Mouse (Mus musculus) forebrain, embryonic 12.5 days (tissue): ENCODE measurements around the gene Gm21725. TPM values are rescaled to one million over a fixed set of nuclear protein-coding genes. Genes with fewer than 3 reads are reported as not detected.
"Not testable (repeated sequence)": the region's sequence is repeated elsewhere in the genome, so short reads cannot be mapped to it uniquely, and the experiment has no call there.

ENCODE experiments used
- ATAC-seq: fragments of 200-750 bp; cut with Nextera tagmentation; 2 replicates; pipeline ENCODE4 v1.8.0; 2017; ENCODE audit warnings: moderate TSS enrichment; ENCODE audit not compliant: low FRiP score
- H3K27ac ChIP-seq: fragments of 300-500 bp; sonication (generic); 2 replicates; pipeline ENCODE4 v1.5.1; 2016; ENCODE audit warnings: mild to moderate bottlenecking
- H3K27me3 ChIP-seq: fragments of 300-500 bp; sonication (generic); 2 replicates; pipeline ENCODE4 v1.6.1; 2016; ENCODE audit warnings: mild to moderate bottlenecking
- H3K36me3 ChIP-seq: fragments of 300-500 bp; sonication (generic); replicated peaks from 2 replicates; pipeline ENCODE4 v1.6.1; 2016; ENCODE audit warnings: mild to moderate bottlenecking
- H3K4me1 ChIP-seq: fragments of 300-500 bp; sonication (generic); 2 replicates; pipeline ENCODE4 v1.6.1; 2016
- H3K4me2 ChIP-seq: fragments of 300-500 bp; sonication (generic); 2 replicates; pipeline ENCODE4 v1.6.1; 2016; ENCODE audit warnings: mild to moderate bottlenecking, moderate library complexity
- H3K4me3 ChIP-seq: fragments of 300-500 bp; sonication (generic); replicated peaks from 2 replicates; pipeline ENCODE4 v1.5.1; 2016; ENCODE audit warnings: mild to moderate bottlenecking
- H3K9ac ChIP-seq: fragments of 300-500 bp; sonication (generic); 2 replicates; pipeline ENCODE4 v1.6.1; 2016; ENCODE audit warnings: mild to moderate bottlenecking
- H3K9me3 ChIP-seq: fragments of 300-500 bp; sonication (generic); 2 replicates; pipeline ENCODE4 v1.6.1; 2016
- WGBS: fragments of 180-500 bp; shearing (Covaris S2); methylation state at CpG from one replicate; pipeline ENCODE4 v1.1.7; 2016; 5-methylcytosine and 5-hydroxymethylcytosine counted together
- polyA plus RNA-seq: library from polyadenylated mRNA; unstranded; fragments of >200 nt; fragmentation: Nextera tagmentation; extraction: Ambion mirVana; gene quantifications from 2 replicates; pipeline ENCODE4 v1.2.1, GENCODE M21; 2016

Gene Gm21725
- polyA plus RNA-seq = not detected in 2 replicates

DNA sequence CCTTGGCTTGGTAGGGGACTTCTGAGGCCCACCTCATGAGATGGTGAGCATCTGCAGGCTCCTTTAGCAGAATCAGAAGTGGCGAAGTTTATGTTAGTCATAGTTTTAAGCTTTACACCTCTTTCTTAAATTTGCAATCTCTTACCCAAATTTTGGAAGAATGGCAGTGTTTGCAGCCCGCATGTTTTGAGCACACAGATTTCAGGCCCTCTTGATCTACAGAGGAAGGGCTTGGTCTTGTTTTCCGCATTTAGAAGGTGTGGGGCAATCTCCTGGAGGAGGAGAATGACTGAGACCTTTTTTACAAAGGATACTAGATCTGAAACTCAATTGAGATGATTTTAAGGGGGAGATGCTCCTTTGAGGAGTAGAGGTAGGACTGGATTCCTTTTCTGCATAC lies at the start of gene Gm21725:
TSS of gene Gm21725 (minus strand) at position 101 of the 400 bp plus-strand sequence.
- WGBS = no CpG with 5 or more reads among the region's 3 CpGs
- not testable (repeated sequence) for H3K27me3 ChIP-seq, H3K4me3 ChIP-seq, H3K27ac ChIP-seq, H3K4me1 ChIP-seq, H3K4me2 ChIP-seq, ATAC-seq, H3K36me3 ChIP-seq, H3K9ac ChIP-seq, H3K9me3 ChIP-seq

Other genes with a start within 250 kb of the Gm21725 start
- gene Gm21891, start 215.6 kb downstream of the Gm21725 start, polyA plus RNA-seq = not detected in 2 replicates
- not detected in 2 replicates for gene Gm21425, start 187.1 kb downstream of the Gm21725 start, polyA plus RNA-seq
- gene Gm21828, start 125.1 kb downstream of the Gm21725 start, polyA plus RNA-seq = not detected in 2 replicates
- not detected in 2 replicates for gene Gm21440, start 96.7 kb downstream of the Gm21725 start, polyA plus RNA-seq
- not detected in 2 replicates for gene Gm21454, start 96.6 kb downstream of the Gm21725 start, polyA plus RNA-seq
- gene Gm21866, start 116.5 kb upstream of the Gm21725 start, polyA plus RNA-seq = not detected in 2 replicates
- gene Gm20773, start 145.0 kb upstream of the Gm21725 start, polyA plus RNA-seq = not detected in 2 replicates